Mouse (Mus musculus) gastrocnemius, postnatal 14 days (tissue): ENCODE data around the gene Gstm5. TPM values are rescaled to one million over a fixed set of nuclear protein-coding genes. Genes with fewer than 3 reads are reported as not detected.
"Not testable (repeated sequence)": the region's sequence is repeated elsewhere in the genome, so short reads cannot be mapped to it uniquely, and the experiment has no call there.

Source experiments
- DNase-seq: peaks from one replicate; pipeline ENCODE4 v3.0.0; 2021; ENCODE audit warnings: mixed read lengths
- intact Hi-C: fragments of 180-260 bp; cut with DNase I; formaldehyde crosslinking; loops from one replicate; pipeline ENCODE4 v1.15.1; 2025; ENCODE audit warnings: low total_unique reads
- total RNA-seq, 2 experiments: library from RNA; stranded (reverse); gene quantifications; 2 replicates each; pipeline ENCODE4 v1.2.3; 2021

The Gstm5 gene
- total RNA-seq, 2 experiments from 2014 or later, result 58.5 to 60.1 TPM

GRCm38 (mm10) chr3:107868452-107868851 lies 27.2 kb upstream of the Gstm5 start:
- no peak for DNase-seq
- intact Hi-C loops, result loop anchor here (5.0 kb wide), 1 partner anchor 194 kb away; no protein-coding TSS in a partner anchor

- no peak for DNase-seq
- intact Hi-C loops, result loop anchor here (5.0 kb wide), 1 partner anchor 193 kb away; no protein-coding TSS in a partner anchor
Measured at GRCm38 (mm10) chr3:107869097-107869496, 26.5 kb upstream of the Gstm5 start.

GRCm38 (mm10) chr3:107869925-107870324 lies 25.7 kb upstream of the Gstm5 start:
- no peak for DNase-seq
- intact Hi-C loops, result loop anchor here (5.0 kb wide), 2 partner anchors 42 to 192 kb away; no protein-coding TSS in a partner anchor

GRCm38 (mm10) chr3:107873335-107874251 lies 22.0 kb upstream of the Gstm5 start:
- no peak for DNase-seq
- intact Hi-C loops, result loop anchor here (5.0 kb wide), 1 partner anchor 39 kb away; no protein-coding TSS in a partner anchor

GRCm38 (mm10) chr3:107875231-107875630 lies 20.4 kb upstream of the Gstm5 start:
- no peak for DNase-seq
- intact Hi-C loops, result no loop called here

GRCm38 (mm10) chr3:107877005-107877404 lies 18.6 kb upstream of the Gstm5 start, which contains the start of gene Eps8l3:
Gene Eps8l3, plus strand, starts transcription at chr3:107877229.
- intact Hi-C loops, result no loop called here
- no peak for DNase-seq

GRCm38 (mm10) chr3:107877747-107878736 lies 17.6 kb upstream of the Gstm5 start:
- intact Hi-C loops, result no loop called here
- DNase-seq, result no peak

DNA sequence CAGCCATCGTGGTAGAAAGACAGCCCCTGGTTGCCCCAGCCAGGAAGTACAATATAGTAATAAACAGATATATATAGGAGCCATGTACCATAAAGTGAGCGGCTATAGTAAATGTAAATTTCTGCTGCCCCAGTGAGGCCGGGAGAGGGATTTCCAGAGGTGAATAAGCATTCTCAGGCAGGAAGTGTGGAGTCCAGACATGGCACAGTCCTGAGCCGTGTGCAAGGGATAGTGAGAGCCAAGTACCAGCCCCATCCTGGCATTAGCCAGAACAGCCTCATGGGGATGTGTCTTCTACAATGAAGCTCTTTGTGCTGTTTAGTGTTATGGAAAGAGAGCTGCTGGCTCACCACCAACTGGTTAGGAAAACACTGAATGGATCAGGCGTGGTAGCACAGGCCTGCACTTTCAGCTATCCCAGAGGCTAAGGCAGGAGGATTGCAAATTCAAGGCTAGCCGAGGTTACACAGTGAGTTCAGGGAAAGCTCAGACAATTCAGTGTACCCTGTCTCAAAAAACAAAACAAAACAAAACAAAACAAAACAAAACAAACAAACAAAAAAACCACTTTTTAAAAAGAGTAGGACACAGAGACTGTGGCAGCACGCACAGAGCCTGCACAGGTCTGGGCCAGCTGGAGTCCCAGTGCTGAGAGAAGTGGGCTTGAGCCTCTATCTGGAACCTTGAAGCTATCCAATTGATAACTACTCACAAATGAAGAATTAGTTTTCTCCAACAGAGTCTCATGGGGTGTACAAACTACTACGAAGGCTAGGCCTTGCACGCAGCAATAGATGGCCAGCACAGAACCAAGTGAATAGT lies 7.7 kb upstream of the Gstm5 start:
- DNase-seq, result peak; percentile 42

DNA sequence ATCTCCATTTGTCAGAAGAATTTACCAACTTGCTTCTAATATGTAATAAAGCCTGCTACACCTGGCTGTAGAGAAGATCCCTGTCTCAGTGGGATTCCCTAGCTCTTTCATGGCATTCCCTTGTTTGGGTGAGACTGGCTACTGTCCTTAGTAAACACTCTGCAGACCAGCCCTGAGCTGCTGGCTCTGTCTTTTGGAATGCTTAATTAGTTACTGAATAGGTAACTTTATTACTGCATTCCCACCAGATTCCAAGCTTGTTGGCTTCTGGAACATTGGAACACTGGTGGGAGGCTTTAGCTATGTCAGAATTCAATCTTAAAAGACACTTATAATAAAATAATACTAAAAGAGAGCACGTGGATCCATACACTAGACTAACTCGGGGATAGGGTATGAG lies 6.4 kb upstream of the Gstm5 start:
- DNase-seq, intact Hi-C loops: not testable (repeated sequence)

More for the DNA sequence above, 7.7 kb upstream of the Gstm5 start:
- intact Hi-C loops, result no loop called here

- intact Hi-C loops, result loop anchor here (5.0 kb wide), 1 partner anchor 932 kb away; no protein-coding TSS in a partner anchor
- DNase-seq, result no peak
Measured at GRCm38 (mm10) chr3:107895194-107895719, 364 bp upstream of the Gstm5 start.

GRCm38 (mm10) chr3:107898691-107899090 lies 3.1 kb downstream of the Gstm5 start:
- intact Hi-C loops, result loop anchor here (5.0 kb wide), 1 partner anchor 929 kb away; no protein-coding TSS in a partner anchor
- no peak for DNase-seq

GRCm38 (mm10) chr3:107900955-107901673 lies 5.5 kb downstream of the Gstm5 start:
- intact Hi-C loops, result no loop called here
- no peak for DNase-seq

DNA sequence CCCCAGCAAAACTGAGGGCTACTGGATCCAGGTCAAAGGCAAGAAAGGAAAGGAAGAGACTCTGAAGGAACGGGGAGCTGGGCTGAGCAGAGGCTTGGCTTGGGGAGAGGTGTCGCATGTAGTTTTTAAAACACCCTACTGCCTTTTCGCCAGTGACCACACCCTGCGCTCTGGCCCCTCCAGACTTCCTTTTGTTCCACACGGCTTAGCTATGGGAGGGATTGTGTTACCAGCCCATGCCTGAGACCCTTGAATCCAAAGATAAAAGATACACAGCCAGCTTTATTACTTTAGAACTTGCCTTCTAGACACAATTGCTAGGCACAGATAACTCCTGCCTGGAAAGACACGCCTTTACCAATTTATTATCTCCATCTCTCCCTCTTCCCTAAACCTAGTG lies 10.3 kb downstream of the Gstm5 start:
- intact Hi-C loops, result no loop called here
- no peak for DNase-seq

GRCm38 (mm10) chr3:107916674-107917073 lies 21.1 kb downstream of the Gstm5 start:
- no peak for DNase-seq
- intact Hi-C loops, result loop anchor here (5.0 kb wide), 1 partner anchor 214 kb away; no protein-coding TSS in a partner anchor

GRCm38 (mm10) chr3:107917097-107917496 lies 21.5 kb downstream of the Gstm5 start:
- intact Hi-C loops, result loop anchor here (5.0 kb wide), 1 partner anchor 215 kb away; no protein-coding TSS in a partner anchor
- no peak for DNase-seq

GRCm38 (mm10) chr3:107917783-107918408 lies 22.3 kb downstream of the Gstm5 start:
- DNase-seq, result peak; percentile 43

GRCm38 (mm10) chr3:107920348-107920747 lies 24.7 kb downstream of the Gstm5 start:
- no peak for DNase-seq
- intact Hi-C loops, result no loop called here

More at GRCm38 (mm10) chr3:107917783-107918408, 22.3 kb downstream of the Gstm5 start:
- intact Hi-C loops, result loop anchor here (5.0 kb wide), 1 partner anchor 216 kb away; no protein-coding TSS in a partner anchor
